Mouse (Mus musculus) cerebellum, adult 18-20 months (tissue): ENCODE results near the gene Prkcq.

Experiments used
- DNase-seq, 2 experiments: peaks; one replicate each; pipeline ENCODE4 v3.0.0; 2021

The Prkcq gene

GRCm38 (mm10) chr2:11171754-11172501 lies at the start of gene Prkcq:
Gene Prkcq, plus strand, starts transcription at chr2:11172108.
- peak; percentile 15 to 26 for DNase-seq

GRCm38 (mm10) chr2:11130881-11131280 lies 41.0 kb upstream of the Prkcq start:
- no peak for DNase-seq

- no peak for DNase-seq
Observed at GRCm38 (mm10) chr2:11135718-11136117, 36.2 kb upstream of the Prkcq start.

GRCm38 (mm10) chr2:11138076-11138475 lies 33.8 kb upstream of the Prkcq start:
- DNase-seq, result no peak

GRCm38 (mm10) chr2:11139518-11140152 lies 32.3 kb upstream of the Prkcq start:
- no peak for DNase-seq

GRCm38 (mm10) chr2:11140385-11140784 lies 31.5 kb upstream of the Prkcq start:
- DNase-seq, result no peak

GRCm38 (mm10) chr2:11149091-11149490 lies 22.8 kb upstream of the Prkcq start:
- DNase-seq, result no peak

GRCm38 (mm10) chr2:11150975-11151374 lies 20.9 kb upstream of the Prkcq start:
- DNase-seq, result no peak

- no peak for DNase-seq
Observed at GRCm38 (mm10) chr2:11151655-11152323, 20.1 kb upstream of the Prkcq start.

- DNase-seq, result no peak
Observed at GRCm38 (mm10) chr2:11159641-11160040, 12.3 kb upstream of the Prkcq start.

- DNase-seq, result no peak
Observed at GRCm38 (mm10) chr2:11160696-11161095, 11.2 kb upstream of the Prkcq start.

- DNase-seq, result no peak
Observed at GRCm38 (mm10) chr2:11161336-11161735, 10.6 kb upstream of the Prkcq start.

GRCm38 (mm10) chr2:11162701-11163100 lies 9.2 kb upstream of the Prkcq start:
- DNase-seq, result no peak

- no peak for DNase-seq
Observed at GRCm38 (mm10) chr2:11164170-11164569, 7.7 kb upstream of the Prkcq start.

GRCm38 (mm10) chr2:11169721-11170335 lies 2.1 kb upstream of the Prkcq start:
- no peak for DNase-seq

GRCm38 (mm10) chr2:11172831-11173414 lies 1.0 kb downstream of the Prkcq start:
- no peak for DNase-seq

- no peak for DNase-seq
Observed at GRCm38 (mm10) chr2:11173521-11173920, 1.6 kb downstream of the Prkcq start.

- no peak for DNase-seq
Observed at GRCm38 (mm10) chr2:11174101-11174500, 2.2 kb downstream of the Prkcq start.

GRCm38 (mm10) chr2:11177880-11178279 lies 6.0 kb downstream of the Prkcq start:
- no peak for DNase-seq

- no peak for DNase-seq
Observed at GRCm38 (mm10) chr2:11181510-11181909, 9.6 kb downstream of the Prkcq start.

GRCm38 (mm10) chr2:11182096-11182495 lies 10.2 kb downstream of the Prkcq start:
- no peak for DNase-seq

GRCm38 (mm10) chr2:11183991-11184390 lies 12.1 kb downstream of the Prkcq start:
- no peak for DNase-seq

GRCm38 (mm10) chr2:11186586-11186985 lies 14.7 kb downstream of the Prkcq start:
- no peak for DNase-seq
